Comparison of ENCODE assay signal across 8 mouse cellular contexts in the genomic region with DNA sequence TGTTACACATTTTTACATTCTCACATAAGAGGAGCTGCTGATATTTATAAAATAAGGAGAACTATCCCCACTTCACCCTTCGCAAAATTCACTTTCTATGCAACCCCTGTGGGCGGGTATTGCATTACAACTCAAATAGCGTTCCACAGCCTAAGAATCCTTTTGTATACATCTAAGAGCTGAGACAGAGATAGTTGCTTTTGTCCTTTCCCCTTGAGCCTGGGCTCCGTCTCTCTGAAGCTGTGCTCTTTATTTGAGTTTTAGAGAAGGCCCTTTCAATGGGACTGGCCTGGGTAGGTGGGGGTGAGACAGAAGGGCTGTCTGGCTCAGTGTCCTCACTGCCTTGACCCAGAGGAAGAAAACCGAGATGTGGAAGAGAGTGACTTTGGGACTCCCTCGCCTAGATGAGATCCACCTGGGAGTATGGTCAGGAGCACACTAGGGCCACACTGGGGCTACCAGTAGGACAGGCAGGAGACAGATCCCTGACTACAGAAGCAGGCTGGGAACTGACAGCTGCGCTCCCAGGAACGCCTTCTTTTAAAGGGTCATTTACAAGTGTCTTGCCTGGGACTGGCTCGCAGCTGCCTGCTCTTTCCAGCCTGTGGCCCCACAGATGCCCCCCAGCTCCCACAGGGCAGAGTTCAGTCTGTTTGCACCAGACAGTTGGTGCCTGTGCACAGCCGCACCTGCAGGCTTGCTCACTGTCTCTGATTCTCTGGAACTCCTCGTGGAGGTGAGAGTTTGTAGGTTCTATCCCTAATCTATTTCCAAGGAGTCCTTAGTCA.
DNase-seq lines count a peak whose midpoint lies in the region; ATAC-seq lines count a peak whose summit lies in the region.

No protein-coding gene starts in this region.

- H3K4me2 ChIP-seq in heart, embryonic 14.5 days (ENCODE audit: low read length) = peak overlapping the region; percentile 79
- H3K4me2 ChIP-seq in neural tube, embryonic 15.5 days = peak overlapping the region; percentile 64

- H3K36me3 ChIP-seq in heart, embryonic 14.5 days (ENCODE audit: control insufficient read depth, insufficient read depth, low read length) = no peaks in the 10 kb centered on the region
- no peaks in the 10 kb centered on the region for H3K36me3 ChIP-seq in limb, embryonic 10.5 days
- H3K36me3 ChIP-seq in neural tube, embryonic 15.5 days = no peaks in the 10 kb centered on the region

- WGBS in heart, embryonic 14.5 days = 32% methylated on average over 11 of the region's 11 CpGs
- WGBS in limb, embryonic 10.5 days = 23% methylated on average over 11 of the region's 11 CpGs
- WGBS in neural tube, embryonic 15.5 days = 11% methylated on average over 11 of the region's 11 CpGs

- peak overlapping the region; percentile 40 to 45 for H3K4me3 ChIP-seq in heart, embryonic 14.5 days (ENCODE audit: control insufficient read depth in 1 of 2, insufficient read depth in 1 of 2, low read depth in 1 of 2, low read length in 2 of 2)
- H3K4me3 ChIP-seq in limb, embryonic 10.5 days = peak overlapping the region; percentile 51
- H3K4me3 ChIP-seq in neural tube, embryonic 15.5 days (replicated peaks) = peak overlapping the region; percentile 38

- peaks cover 7% of the 10 kb centered on the region; the same call in 1 of the 2 replicates for H3K27me3 ChIP-seq in heart, embryonic 14.5 days (ENCODE audit: control insufficient read depth, insufficient read depth, low read length)
- peaks cover 26% of the 10 kb centered on the region for H3K27me3 ChIP-seq in limb, embryonic 10.5 days (ENCODE audit: low read depth, poor library complexity, severe bottlenecking)
- no peaks in the 10 kb centered on the region for H3K27me3 ChIP-seq in neural tube, embryonic 15.5 days (replicated peaks)

- 0 out of 4 replicates have a peak, but pooled peaks cover 0 to 6% of the 10 kb centered on the region in 2 experiments for H3K4me1 ChIP-seq in heart, embryonic 14.5 days (ENCODE audit: control insufficient read depth in 2 of 2, insufficient read depth in 2 of 2, low read length in 2 of 2)
- H3K4me1 ChIP-seq in limb, embryonic 10.5 days = peaks cover 13% of the 10 kb centered on the region
- peaks cover 15% of the 10 kb centered on the region for H3K4me1 ChIP-seq in neural tube, embryonic 15.5 days

- H3K9me3 ChIP-seq in heart, embryonic 14.5 days (ENCODE audit: control insufficient read depth, low read length) = no peaks in the 10 kb centered on the region
- H3K9me3 ChIP-seq in limb, embryonic 10.5 days (replicated peaks) = no peaks in the 10 kb centered on the region
- no peaks in the 10 kb centered on the region for H3K9me3 ChIP-seq in neural tube, embryonic 15.5 days (replicated peaks)

- no peak for DNase-seq in heart, adult 8-10 months (ENCODE audit: low spot score)
- DNase-seq in forelimb bud, embryonic 11.5 days (ENCODE audit: low read depth, low spot score) = peak; percentile 14
- DNase-seq in limb, embryonic 10.5 days (ENCODE audit: low spot score) = peak; percentile 58
- no peak for DNase-seq in cerebellum, adult 11 months
- no peak for DNase-seq in left cerebral cortex, postnatal 36 days (ENCODE audit: low spot score in 2 of 2)
- no peak for DNase-seq in left cerebral cortex, adult 11 months (ENCODE audit: low spot score)

- H3K9ac ChIP-seq in heart, embryonic 14.5 days (ENCODE audit: low read length) = peak overlapping the region; percentile 65
- no peak overlapping the region for H3K9ac ChIP-seq in neural tube, embryonic 15.5 days (replicated peaks)

- intact Hi-C loops in left cerebral cortex, postnatal 36 days (cut with DNase I) = no loop called here

- H3K27ac ChIP-seq in heart, embryonic 14.5 days (replicated peaks in 1 of 2; ENCODE audit: control insufficient read depth in 1 of 2, insufficient read depth in 1 of 2, low read depth in 2 of 2, low read length in 2 of 2) = no peak overlapping the region
- peak overlapping the region; percentile 76 for H3K27ac ChIP-seq in limb, embryonic 10.5 days
- no peak overlapping the region for H3K27ac ChIP-seq in neural tube, embryonic 15.5 days (replicated peaks)

- no peak; the same call in 1 of the 2 replicates for ATAC-seq in heart, embryonic 14.5 days (ENCODE audit: insufficient number of reproducible peaks, insufficient read depth, low FRiP score, low read depth)
- ATAC-seq in neural tube, embryonic 15.5 days (ENCODE audit: low FRiP score) = peak; percentile 61

Comparison
In these comparisons a context has a peak if more than half of its experiments do, and no peak if none do; other contexts are left out.
1. DNase-seq: peak in forelimb bud, embryonic 11.5 days (single experiment) and limb, embryonic 10.5 days (single experiment); none in heart, adult 8-10 months (single experiment), cerebellum, adult 11 months (single experiment), left cerebral cortex, postnatal 36 days (0 of 2) and left cerebral cortex, adult 11 months (single experiment).
2. Peak in every context shown above with its lines, with median percentiles within 50 percentile points of each other: H3K4me3 ChIP-seq.